10 mouse cellular contexts compared by ENCODE assay signal in the genomic region with DNA sequence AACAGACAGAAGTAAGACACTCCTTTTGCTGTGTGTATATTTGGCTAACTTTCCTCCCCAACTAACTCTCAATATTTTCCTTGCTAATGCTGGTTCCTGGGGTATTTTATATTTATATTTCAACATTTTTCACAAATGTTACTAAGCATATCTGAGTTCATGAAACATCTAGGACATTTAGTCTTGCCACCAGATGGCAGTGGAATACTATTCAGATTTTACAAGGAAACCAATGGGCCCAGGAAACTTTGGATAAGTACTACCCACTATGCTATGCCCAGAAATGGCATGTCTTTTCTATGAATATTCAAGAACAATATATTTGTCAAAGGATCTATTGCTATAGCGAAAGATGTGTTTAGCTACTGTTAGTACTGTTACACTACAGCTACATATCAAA.
A peak's percentile ranks its signal among the peaks of the same experiment; 100 is the strongest.
DNase-seq lines count a peak whose midpoint lies in the region; ATAC-seq and TF ChIP-seq lines count a peak whose summit lies in the region.
"Had no signal": no experiment of that assay in that cellular context is flagged by ENCODE, and none has a peak within 500 bp of the region (broad histone marks: within the 10 kb centered on the region; RNA-seq: fewer than 3 reads in every experiment).

No protein-coding gene starts in this region.

- no peak overlapping the region for H3K4me3 ChIP-seq in heart, postnatal 0 days (ENCODE audit: low read depth, low read length)
- no peak overlapping the region for H3K4me3 ChIP-seq in heart, embryonic 11.5 days (ENCODE audit: low read depth, low read length)
- H3K4me3 ChIP-seq in lung, postnatal 0 days (ENCODE audit: low read depth, low read length), result no peak overlapping the region

- no peaks in the 10 kb centered on the region for H3K4me1 ChIP-seq in heart, postnatal 0 days (ENCODE audit: control insufficient read depth, insufficient read depth)
- H3K4me1 ChIP-seq in heart, embryonic 11.5 days (ENCODE audit: control insufficient read depth, insufficient read depth, low read length), result no peaks in the 10 kb centered on the region
- H3K4me1 ChIP-seq in lung, postnatal 0 days (ENCODE audit: insufficient read depth, low read depth, low read length), result no peaks in the 10 kb centered on the region

- TF ChIP-seq CTCF in heart, postnatal 0 days (IDR thresholded peaks at IDR 0.05; ENCODE audit: low read depth), result peak; percentile 45
- peak; percentile 59 for TF ChIP-seq CTCF in lung, postnatal 0 days (IDR thresholded peaks at IDR 0.05)

- H3K27ac ChIP-seq in heart, postnatal 0 days (ENCODE audit: low read depth), result no peak overlapping the region
- H3K27ac ChIP-seq in heart, embryonic 11.5 days (ENCODE audit: low read depth, low read length), result no peak overlapping the region
- H3K27ac ChIP-seq in lung, postnatal 0 days (ENCODE audit: low read length), result no peak overlapping the region
- H3K27ac ChIP-seq: macrophage had no signal

- no peaks in the 10 kb centered on the region for H3K36me3 ChIP-seq in heart, postnatal 0 days (replicated peaks; ENCODE audit: control insufficient read depth, insufficient read depth, low read length)
- H3K36me3 ChIP-seq in heart, embryonic 11.5 days (ENCODE audit: control insufficient read depth, insufficient read depth, low read length), result no peaks in the 10 kb centered on the region
- H3K36me3 ChIP-seq in lung, postnatal 0 days (ENCODE audit: insufficient read depth, low read length), result no peaks in the 10 kb centered on the region

- no peaks in the 10 kb centered on the region for H3K9me3 ChIP-seq in heart, postnatal 0 days (replicated peaks; ENCODE audit: control insufficient read depth, low read length)
- H3K9me3 ChIP-seq in heart, embryonic 11.5 days (replicated peaks; ENCODE audit: control insufficient read depth, low read length), result no peaks in the 10 kb centered on the region
- H3K9me3 ChIP-seq in lung, postnatal 0 days (ENCODE audit: low read length), result no peaks in the 10 kb centered on the region

- 90% methylated on average over 1 of the region's 1 CpGs for WGBS in heart, postnatal 0 days
- WGBS in heart, embryonic 11.5 days (ENCODE audit: insufficient replicate concordance), result 79% methylated on average over 1 of the region's 1 CpGs
- WGBS in lung, postnatal 0 days, result 87% methylated on average over 1 of the region's 1 CpGs

- no peaks in the 10 kb centered on the region for H3K27me3 ChIP-seq in heart, postnatal 0 days (ENCODE audit: control insufficient read depth, insufficient read depth, low read length)
- no peaks in the 10 kb centered on the region for H3K27me3 ChIP-seq in heart, embryonic 11.5 days (ENCODE audit: control insufficient read depth, insufficient read depth, low read length)
- H3K27me3 ChIP-seq in lung, postnatal 0 days (replicated peaks; ENCODE audit: insufficient read depth, low read length), result no peaks in the 10 kb centered on the region

- no peak overlapping the region for H3K4me2 ChIP-seq in heart, postnatal 0 days (ENCODE audit: low read depth, low read length)
- no peak overlapping the region for H3K4me2 ChIP-seq in heart, embryonic 11.5 days
- H3K4me2 ChIP-seq in lung, postnatal 0 days (replicated peaks; ENCODE audit: low read depth, low read length), result no peak overlapping the region

- TF ChIP-seq EP300 in heart, postnatal 0 days (IDR thresholded peaks at IDR 0.05; ENCODE audit: low read depth), result no peak
- TF ChIP-seq EP300 in lung, postnatal 0 days (IDR thresholded peaks at IDR 0.05), result no peak

- no peak for ATAC-seq in heart, postnatal 0 days (ENCODE audit: insufficient read depth, low read depth)
- ATAC-seq in heart, embryonic 11.5 days (replicated peaks; ENCODE audit: insufficient number of reproducible peaks, low FRiP score, low TSS enrichment), result no peak
- ATAC-seq in lung, postnatal 0 days, result no peak

- DNase-seq in heart, postnatal 0 days (ENCODE audit: low spot score), result no peak
- DNase-seq in lung, postnatal 0 days (ENCODE audit: low spot score), result peak; percentile 10
- DNase-seq in lung, postnatal 4 days, result no peak
- DNase-seq in R1 (ENCODE audit: low read depth, low spot score), result peak; percentile 18
- peak; percentile 45 for DNase-seq in retina, embryonic 14.5 days (ENCODE audit: low spot score)
- no peak for DNase-seq in adrenal gland, adult 2 months
- no peak for DNase-seq in urinary bladder, postnatal 36 days (ENCODE audit: low spot score in 2 of 2)
- DNase-seq: kidney, postnatal 14 days had no signal

- H3K9ac ChIP-seq in heart, postnatal 0 days (replicated peaks; ENCODE audit: low read depth, low read length), result no peak overlapping the region
- no peak overlapping the region for H3K9ac ChIP-seq in heart, embryonic 11.5 days (ENCODE audit: low read depth, low read length)
- H3K9ac ChIP-seq in lung, postnatal 0 days (replicated peaks; ENCODE audit: low read depth), result no peak overlapping the region

Comparison
In these comparisons a context has a peak if more than half of its experiments do, and no peak if none do; other contexts are left out.
1. DNase-seq: peak in lung, postnatal 0 days (single experiment), R1 (single experiment) and retina, embryonic 14.5 days (single experiment); none in heart, postnatal 0 days (single experiment), lung, postnatal 4 days (0 of 2), adrenal gland, adult 2 months (single experiment) and urinary bladder, postnatal 36 days (0 of 2).